Mouse (Mus musculus) fat pad, adult 2 months (tissue): ENCODE measurements at regions not wholly inside any gene's neighbourhood (a gene's known extent, or its start where the extent isn't known, plus 50 kb on each side); places are given as distances from the start of the nearest gene placed in this dataset.

Experiments used
- DNase-seq: peaks from one replicate; pipeline ENCODE4 v3.0.0-alpha.2; 2011; ENCODE audit warnings: low read depth, low spot score; ENCODE audit errors: extremely low read depth

DNA sequence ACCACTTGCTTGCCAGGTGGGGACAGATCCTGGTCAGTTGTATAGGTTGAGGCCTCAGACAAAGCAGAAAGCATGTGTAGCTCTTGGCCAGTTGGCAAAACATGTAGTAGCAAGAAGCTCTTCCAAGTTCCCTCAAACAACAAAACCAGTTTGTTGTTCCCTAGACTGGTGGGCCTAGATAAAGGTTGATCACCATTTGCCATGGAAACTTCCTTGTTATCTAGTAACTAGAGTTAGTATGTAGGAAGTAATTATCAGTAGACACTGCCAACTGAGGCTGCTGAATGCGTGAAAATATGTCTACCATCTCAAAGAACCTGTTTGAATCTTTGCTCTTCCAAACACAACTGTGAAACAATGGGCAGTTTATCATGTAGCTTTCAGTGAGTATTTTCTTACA is 1098.7 kb downstream of the Pcdh18 start:
- DNase-seq = no peak

DNA sequence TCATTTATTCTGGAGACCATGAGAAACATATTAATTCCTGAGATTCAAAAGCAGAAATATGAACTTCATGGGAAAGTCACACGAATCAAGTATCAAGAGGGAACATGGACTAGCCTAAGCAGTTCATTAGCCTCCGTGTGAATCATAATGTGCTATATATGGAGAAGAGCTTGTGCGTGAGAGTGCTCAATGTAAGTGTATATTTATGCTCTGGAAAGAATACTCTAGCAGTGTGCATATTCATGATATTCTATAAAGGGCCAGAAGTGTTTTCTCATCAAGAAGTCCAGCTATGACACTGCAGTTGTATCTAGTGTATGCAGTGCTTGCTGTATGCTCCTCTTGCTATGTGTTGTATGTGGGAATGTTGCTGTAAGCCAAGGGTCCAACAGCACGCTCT is 1102.0 kb downstream of the Pcdh18 start:
- DNase-seq = no peak

DNA sequence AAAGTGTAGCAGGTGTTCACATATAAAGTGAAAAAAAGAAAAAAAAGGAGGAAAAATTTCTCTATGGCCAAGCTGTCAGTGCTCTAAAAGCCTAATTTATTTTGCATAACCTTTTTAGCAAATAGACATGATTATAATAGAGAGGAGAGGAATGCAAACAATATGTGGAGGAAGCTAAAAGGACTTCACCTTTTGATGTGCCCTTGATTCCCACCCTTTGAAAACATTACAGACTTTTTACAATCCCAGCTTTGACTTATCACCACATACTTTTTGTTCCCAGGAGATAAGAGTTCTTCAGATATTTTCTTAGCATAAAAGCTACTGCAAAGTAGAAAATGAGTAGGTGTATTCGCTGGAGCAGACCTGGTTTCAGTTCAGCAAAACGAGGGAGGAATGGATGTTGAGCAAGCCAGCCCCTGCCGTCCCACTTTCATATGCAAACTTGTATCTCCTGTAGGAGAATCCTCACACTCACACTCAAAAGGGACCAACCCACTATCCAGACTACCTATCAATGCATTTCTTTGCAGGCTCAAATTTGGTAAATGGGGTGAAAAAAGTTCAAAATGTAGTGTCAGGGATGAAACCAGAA is 1125.1 kb downstream of the Pcdh18 start:
- no peak for DNase-seq

DNA sequence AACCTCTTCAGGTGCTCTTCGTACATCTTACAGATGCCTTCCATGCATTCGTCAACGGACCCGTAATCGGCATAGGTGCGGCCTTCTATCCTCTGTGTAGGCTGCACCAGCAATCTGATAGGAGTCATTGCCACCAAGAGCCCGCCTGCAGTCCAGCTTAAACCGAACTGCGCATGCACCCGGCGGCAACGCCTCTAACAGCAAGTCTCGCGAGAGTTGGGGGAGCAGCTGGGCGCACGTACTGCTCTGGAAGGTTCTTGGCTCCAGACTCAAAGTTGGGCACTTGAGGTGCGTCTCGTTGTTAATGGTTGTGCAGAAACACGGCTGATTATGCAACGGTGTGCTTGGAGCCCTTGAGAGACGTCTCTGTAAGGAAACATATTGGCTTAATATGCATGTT is 1148.2 kb downstream of the Pcdh18 start:
- no peak for DNase-seq

DNA sequence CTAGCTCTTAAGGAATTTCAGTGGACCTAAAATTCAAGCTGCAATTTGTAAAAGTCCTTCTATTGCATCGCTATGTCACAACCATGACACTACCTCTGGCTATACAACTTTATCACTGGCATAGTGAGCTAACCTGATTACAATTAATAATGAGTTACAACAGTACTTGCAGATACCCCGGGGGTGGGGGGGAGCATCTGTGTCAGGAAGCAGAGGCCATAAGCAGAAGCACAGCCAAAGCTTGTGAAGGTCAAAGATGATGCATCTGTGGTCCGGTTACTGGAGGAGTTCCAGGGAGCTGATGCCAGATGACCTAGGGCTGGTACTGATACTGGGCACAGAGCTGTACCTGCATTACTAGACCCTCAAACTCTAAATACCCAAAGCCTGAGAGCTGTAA is 1152.3 kb downstream of the Pcdh18 start:
- peak; percentile 13 for DNase-seq

DNA sequence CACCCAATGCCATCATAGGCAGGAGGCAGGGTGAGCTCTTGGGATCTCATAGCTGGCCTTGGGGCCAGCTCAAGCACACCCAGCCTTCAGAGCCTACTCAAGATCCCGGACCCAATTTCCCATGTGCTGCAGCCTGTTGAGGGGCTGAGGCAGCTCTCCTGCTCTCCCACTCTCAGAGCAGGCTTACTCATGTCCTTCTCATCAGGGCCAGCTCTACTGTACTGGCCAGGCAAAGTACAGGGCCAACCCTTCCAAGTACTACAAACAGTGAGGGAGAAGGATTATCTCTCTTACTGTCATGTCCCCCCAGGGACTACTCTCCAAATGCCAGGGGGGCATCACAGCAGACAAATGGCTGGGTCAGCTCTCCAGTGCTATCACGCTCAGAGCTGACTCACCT is 1169.8 kb downstream of the Pcdh18 start:
- no peak for DNase-seq

DNA sequence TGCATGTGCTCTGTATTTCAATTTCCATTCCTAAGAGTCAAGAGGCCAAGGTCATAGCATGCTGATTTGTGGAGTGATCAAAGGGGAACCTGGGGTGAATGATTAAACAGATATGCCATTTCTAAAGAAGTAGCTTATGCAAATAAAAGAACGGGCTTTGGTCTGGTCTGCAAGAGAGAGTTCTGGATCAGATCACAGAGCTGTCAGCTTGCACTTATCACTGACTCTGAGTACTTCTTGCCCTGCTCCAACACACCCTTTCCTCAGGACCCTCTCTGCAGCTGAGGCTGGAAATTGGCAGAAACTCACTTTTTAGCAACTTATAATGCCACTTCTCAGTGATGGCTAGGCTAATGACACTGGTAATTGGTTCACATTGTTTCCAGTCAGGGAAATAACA is 1171.0 kb downstream of the Pcdh18 start:
- DNase-seq = no peak

DNA sequence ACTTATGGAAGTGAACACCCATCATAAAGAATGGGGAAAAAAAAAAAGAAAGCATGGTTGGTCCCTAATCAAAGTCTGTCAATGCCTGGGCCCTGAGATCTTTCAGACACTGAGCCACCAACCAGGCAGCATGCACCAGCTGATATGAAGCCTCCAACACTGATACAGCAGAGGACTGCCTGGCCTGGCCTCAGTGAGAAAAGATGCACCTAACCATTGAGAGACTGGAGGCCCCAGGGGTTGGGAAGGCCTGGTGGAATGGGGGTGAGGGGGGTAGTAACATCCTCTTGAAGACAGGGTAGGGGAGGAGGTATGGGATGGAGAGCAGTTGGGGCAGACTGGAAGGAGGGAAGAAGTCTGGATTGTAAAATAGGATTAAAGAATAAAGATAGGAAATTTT is 1172.8 kb downstream of the Pcdh18 start:
- no peak for DNase-seq

DNA sequence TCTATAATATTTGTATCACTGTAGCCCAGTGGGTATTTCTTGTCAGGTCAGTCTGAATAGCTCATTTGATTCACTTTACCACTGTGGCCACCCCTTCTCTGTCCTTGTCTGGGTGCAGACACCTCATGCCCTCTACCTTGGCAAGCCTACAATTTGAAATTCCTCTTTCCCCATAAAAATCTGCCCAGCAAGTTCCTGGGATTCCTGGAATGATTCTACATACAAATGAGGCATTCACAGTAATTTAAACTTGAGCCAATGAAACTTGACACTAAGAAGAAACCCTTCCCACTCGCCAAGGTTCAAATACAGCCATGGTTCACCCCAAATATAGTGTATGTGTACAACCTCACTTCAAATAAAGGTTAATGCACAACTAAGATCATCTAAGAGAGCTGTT is 1174.6 kb downstream of the Pcdh18 start:
- DNase-seq = no peak

DNA sequence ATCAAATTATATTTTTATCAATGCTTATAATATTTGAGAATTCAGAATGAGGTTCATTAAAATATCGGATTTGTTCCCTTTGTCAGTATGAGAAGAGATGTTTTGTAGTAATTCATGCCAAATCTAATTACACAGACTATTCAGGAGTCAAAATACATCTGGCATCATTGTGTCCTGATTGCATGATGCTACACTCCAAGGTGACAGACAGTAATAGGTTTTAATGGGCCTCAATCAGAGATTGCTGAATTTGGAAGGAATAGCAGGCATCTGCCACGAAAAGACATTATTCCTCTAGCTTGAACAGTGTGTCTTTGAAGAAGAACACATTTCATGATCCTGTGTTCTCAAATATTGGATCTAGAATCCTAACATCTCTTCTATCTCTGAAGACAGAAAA is 1177.2 kb downstream of the Pcdh18 start:
- DNase-seq = no peak

DNA sequence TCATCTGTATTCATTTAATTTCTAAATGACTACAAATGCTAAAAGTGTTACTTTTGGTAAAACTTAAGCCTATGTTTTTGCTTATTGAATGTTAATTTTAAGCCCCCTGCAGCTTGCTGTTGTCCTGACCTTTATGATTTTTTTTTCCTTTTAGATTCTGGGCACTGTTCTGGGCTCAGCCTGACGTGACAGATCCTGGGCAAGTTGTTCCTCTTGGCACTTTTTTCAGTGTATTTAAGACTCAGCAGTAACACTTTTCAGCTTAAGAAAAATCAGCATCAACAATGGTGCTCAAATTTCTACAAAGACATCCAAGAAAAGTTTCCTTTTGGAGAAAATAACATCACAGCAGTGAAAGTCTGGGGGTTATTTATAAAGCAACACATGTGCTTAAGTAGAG is 1177.9 kb downstream of the Pcdh18 start:
- DNase-seq = no peak

DNA sequence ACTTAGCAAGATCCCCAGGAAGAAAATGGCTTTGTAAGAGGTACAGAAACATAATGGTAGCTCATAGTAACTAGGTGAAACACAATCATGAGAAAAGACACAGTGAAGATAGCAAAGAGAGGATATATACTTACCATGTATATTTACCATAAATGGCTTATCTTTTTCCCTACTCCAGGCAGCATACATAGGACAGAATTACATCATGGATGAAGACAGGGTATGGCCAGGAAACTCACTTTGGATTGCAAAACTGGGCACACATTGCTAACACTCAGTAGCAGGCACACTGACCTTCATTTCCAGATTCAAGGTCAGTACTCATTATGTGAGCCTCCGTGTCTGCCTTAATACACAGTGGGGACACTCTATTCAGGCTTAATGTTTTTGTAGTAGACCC is 1210.5 kb downstream of the Pcdh18 start:
- DNase-seq = no peak

DNA sequence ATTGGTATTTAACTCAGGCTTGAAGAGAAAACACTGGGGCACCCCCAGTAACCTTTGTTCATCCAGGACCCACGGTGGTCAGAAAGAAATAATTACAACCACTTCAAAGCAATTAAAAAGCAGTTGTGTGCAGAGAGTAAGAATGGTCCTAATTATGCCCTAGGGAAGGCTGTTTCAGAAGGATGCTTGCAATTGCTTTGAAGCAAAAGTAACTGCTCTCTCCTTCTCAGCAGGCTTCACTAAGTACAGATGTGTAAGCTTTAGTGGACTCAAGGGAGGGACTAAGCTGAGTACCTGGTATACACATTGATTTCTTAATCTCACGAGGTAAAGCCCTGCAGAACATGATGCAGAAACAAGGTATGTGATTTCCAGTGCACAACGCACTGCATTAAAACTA is 1242.1 kb downstream of the Pcdh18 start:
- no peak for DNase-seq

DNA sequence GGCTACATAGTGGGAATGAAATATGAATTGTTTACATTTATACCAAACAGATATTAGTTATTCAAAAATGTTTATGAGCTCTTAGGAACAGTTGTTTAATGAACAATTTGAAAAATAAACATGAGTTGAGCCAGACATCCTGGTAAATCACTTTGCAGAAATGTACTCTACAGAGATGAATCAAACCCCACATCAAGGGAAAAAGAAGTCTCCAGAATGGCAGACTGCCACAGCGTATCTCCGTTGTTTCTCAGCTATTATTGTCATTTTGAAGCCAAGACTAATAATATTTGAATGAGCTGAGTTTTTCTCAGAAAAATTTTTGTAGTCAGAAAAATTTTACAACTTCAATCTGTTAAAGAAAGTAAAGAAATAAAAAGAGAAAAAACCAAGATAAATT is 1253.1 kb downstream of the Pcdh18 start:
- no peak for DNase-seq

DNA sequence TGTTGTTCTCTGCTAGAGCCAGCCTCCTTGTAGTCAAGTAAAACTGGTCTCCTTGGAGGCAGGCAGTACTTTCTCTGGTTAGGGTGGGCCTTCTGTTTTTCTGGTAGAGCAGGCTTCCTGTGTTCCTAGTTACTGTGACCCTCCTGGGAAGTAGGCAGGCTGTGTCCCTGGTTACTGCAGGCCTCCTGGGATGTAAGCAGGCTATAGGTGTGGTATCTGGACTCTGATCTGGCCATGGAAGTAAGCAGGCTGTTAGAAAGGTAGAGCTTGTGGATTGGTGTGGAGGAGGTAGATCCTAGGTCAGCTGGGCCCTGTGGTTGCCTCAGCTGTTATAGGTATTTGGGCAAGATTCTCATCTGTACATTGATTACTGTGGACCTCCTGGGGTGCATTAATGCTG is 1292.4 kb downstream of the Pcdh18 start:
- DNase-seq = no peak

DNA sequence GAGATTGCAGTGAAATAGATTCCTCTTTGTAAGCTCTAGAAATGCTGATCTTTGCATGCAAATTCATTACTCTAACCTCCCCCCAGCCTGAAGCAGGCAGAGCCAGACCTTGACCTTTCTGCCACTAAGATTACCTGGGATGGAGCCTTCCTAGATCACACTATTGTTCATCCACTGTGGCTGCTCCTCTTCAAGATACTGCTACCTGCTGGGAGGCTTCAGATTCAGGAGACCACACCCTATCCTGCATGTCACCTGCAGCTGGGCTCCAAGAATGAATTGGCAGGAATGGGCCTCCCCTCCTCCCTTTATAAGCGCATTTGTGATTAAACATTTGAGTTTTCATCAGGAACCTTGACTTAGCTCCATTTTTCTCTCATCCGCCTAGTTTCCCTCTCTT is 1315.2 kb downstream of the Pcdh18 start:
- no peak for DNase-seq

DNA sequence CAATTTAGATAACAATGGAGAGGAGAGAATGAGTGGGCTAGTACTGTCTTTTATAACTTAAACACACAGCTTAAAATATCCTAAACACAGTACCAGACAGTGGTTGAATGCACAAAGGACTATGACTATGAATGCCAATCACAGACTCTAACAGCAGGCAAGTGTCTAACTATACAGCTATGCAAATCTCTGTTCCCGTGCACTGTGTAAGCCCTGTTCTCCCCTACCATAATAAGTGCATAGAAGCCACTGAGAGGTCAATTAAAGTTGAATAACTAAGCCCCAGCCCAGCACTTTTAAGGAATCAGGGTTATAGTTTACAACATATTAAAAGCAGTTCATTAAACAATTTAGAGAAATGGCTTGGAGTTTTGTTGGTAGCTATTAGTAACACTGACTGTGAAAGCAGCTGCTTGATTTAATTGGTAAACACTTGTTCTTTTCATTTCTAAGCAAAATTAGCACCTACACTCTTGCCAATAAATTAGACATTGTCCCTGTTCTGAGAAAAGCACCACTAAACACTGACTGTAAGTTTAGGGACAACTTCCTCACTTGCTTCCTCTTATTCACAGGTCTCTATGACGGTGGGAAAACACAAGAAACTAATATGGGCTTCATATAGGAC is 1327.6 kb downstream of the Pcdh18 start:
- no peak for DNase-seq

DNA sequence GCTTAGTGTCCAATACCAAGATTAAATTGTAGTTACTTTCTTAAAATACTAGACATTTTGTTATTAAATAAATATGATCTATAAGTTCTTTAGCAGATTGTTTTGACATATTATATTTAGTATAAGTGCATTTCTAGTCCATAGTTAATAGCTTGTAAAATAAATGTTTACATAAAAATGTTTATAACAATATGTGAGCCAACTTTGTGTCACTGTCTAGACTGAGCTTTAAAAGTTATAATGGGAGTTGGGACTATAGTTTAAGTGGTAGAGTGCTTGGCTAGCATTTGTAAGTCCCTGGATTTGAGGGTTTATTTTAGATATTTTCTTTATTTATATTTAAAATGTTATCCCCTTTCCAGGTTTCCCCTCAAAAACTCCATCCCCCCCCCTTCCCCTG is 1367.3 kb downstream of the Pcdh18 start:
- no peak for DNase-seq
